Comparison of ENCODE assay signal across 13 mouse cellular contexts in the genomic region with DNA sequence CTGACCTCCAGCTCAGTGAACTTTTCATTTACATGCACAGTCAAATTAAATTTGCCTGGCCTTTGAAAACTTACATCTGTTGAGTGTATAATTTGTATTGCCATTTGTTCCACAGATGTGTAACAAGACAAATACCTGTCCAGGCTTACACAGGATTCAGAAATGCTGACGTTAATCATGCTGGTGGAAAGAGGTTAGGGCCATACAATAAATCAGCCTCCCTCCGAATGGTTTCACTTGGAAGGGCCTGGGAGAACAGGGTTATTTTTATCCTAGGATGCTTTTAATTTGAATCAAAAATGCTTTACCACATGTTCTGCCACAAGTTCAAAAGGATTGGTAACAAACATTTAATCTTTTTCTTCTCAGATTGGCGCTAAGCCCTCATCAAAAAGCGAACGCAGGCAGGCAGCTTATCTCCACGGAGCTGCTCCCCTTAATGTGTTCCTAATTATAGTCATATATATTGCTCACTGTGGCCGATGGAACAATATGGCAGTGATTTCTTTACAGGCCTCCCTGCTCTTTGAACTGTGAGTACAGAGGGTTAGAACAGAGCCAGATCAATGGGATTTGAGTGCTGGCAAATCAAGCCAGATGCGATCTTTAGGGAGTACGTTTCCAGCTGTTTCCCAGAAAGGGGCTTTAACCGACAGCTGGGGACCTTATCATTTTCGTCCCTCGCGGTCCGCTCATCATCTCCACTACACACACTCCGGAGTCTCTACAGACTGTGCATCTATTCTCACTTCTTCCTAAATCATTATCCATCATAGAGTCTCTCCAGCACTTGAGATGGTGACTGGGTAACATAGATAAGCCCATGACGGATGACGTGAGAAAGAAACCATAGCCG.
DNase-seq lines count a peak whose midpoint lies in the region; ATAC-seq and TF ChIP-seq lines count a peak whose summit lies in the region.
"Had no signal": no experiment of that assay in that cellular context is flagged by ENCODE, and none has a peak within 500 bp of the region (broad histone marks: within the 10 kb centered on the region; RNA-seq: fewer than 3 reads in every experiment).

No protein-coding gene starts in this region.

- 0 out of 2 replicates have a peak overlapping the region, but pooled peaks have one; percentile 36 for H3K9ac ChIP-seq in heart, embryonic 14.5 days (ENCODE audit: low read length)
- no peak overlapping the region for H3K9ac ChIP-seq in heart, adult 2 months (ENCODE audit: low read depth, low read length)
- H3K9ac ChIP-seq in embryonic facial prominence, embryonic 12.5 days = no peak overlapping the region
- no peak overlapping the region for H3K9ac ChIP-seq in limb, embryonic 11.5 days (ENCODE audit: low read length)

- H3K36me3 ChIP-seq in heart, embryonic 14.5 days (ENCODE audit: control insufficient read depth, insufficient read depth, low read length) = no peaks in the 10 kb centered on the region
- no peaks in the 10 kb centered on the region for H3K36me3 ChIP-seq in heart, adult 2 months (ENCODE audit: control insufficient read depth, insufficient read depth, low read length)
- no peaks in the 10 kb centered on the region for H3K36me3 ChIP-seq in embryonic facial prominence, embryonic 12.5 days
- H3K36me3 ChIP-seq in limb, embryonic 11.5 days (ENCODE audit: control insufficient read depth, insufficient read depth, low read length) = no peaks in the 10 kb centered on the region

- no peak overlapping the region; a peak in 1 of 4 replicates for H3K27ac ChIP-seq in heart, embryonic 14.5 days (replicated peaks in 1 of 2; ENCODE audit: control insufficient read depth in 1 of 2, insufficient read depth in 1 of 2, low read depth in 2 of 2, low read length in 2 of 2)
- no peak overlapping the region for H3K27ac ChIP-seq in heart, adult 2 months
- H3K27ac ChIP-seq in embryonic facial prominence, embryonic 12.5 days = no peak overlapping the region
- no peak overlapping the region for H3K27ac ChIP-seq in limb, embryonic 11.5 days (replicated peaks; ENCODE audit: low read depth, low read length)
- H3K27ac ChIP-seq: macrophage had no signal

- H3K4me2 ChIP-seq in heart, embryonic 14.5 days (ENCODE audit: low read length) = peak overlapping the region; percentile 49
- peak overlapping the region; percentile 15; the same call in 1 of the 2 replicates for H3K4me2 ChIP-seq in embryonic facial prominence, embryonic 12.5 days (replicated peaks)
- H3K4me2 ChIP-seq in limb, embryonic 11.5 days (ENCODE audit: low read depth, severe bottlenecking) = no peak overlapping the region

- no peak for TF ChIP-seq POLR2A in heart, adult 2 months (IDR thresholded peaks at IDR 0.05; ENCODE audit: insufficient read depth, low read depth, low read length)
- TF ChIP-seq POLR2A in brain, embryonic 14.5 days (IDR thresholded peaks at IDR 0.05; ENCODE audit: borderline replicate concordance, extremely low read depth, insufficient read depth, insufficient read length, poor library complexity, severe bottlenecking) = no peak

- no peak for DNase-seq in heart, adult 2 months
- peak; percentile 74 for DNase-seq in brain, embryonic 14.5 days (ENCODE audit: low read depth)
- DNase-seq in limb, embryonic 11.5 days (ENCODE audit: low spot score) = peak; percentile 69
- DNase-seq in testis, postnatal 10 days (ENCODE audit: low spot score) = no peak
- DNase-seq in spleen, adult 12 weeks (ENCODE audit: low spot score) = no peak
- no peak for DNase-seq in cerebellum, adult 11-12 months
- DNase-seq: cerebellum, postnatal 14 days; gastrocnemius, postnatal 36 days; kidney, postnatal 36 days; thymus, postnatal 14 days had no signal

- no peak for ATAC-seq in heart, embryonic 14.5 days (ENCODE audit: insufficient number of reproducible peaks, insufficient read depth, low FRiP score, low read depth)
- peak; percentile 83; the same call in 1 of the 2 replicates for ATAC-seq in embryonic facial prominence, embryonic 12.5 days (ENCODE audit: insufficient number of reproducible peaks, insufficient read depth, low FRiP score, low TSS enrichment)
- ATAC-seq in limb, embryonic 11.5 days (ENCODE audit: insufficient number of reproducible peaks, low FRiP score, low TSS enrichment, low read depth) = peak; percentile 89

- intact Hi-C loops in heart, adult 2 months (cut with DNase I) = no loop called here

- H3K27me3 ChIP-seq in heart, embryonic 14.5 days (ENCODE audit: control insufficient read depth, insufficient read depth, low read length) = no peaks in the 10 kb centered on the region
- H3K27me3 ChIP-seq in heart, adult 2 months (ENCODE audit: control insufficient read depth, insufficient read depth, low read length) = no peaks in the 10 kb centered on the region
- no peaks in the 10 kb centered on the region for H3K27me3 ChIP-seq in embryonic facial prominence, embryonic 12.5 days
- H3K27me3 ChIP-seq in limb, embryonic 11.5 days (ENCODE audit: control insufficient read depth, insufficient read depth, low read length) = no peaks in the 10 kb centered on the region

- no peak for TF ChIP-seq CTCF in heart, adult 2 months (IDR thresholded peaks at IDR 0.05)
- no peak for TF ChIP-seq CTCF in brain, embryonic 14.5 days (IDR thresholded peaks at IDR 0.05; ENCODE audit: borderline replicate concordance, extremely low read depth, insufficient read depth, insufficient read length)

- no peaks in the 10 kb centered on the region for H3K79me2 ChIP-seq in heart, adult 2 months (replicated peaks; ENCODE audit: control insufficient read depth, insufficient read depth, low read length)

- 0 out of 4 replicates have a peak overlapping the region, but pooled peaks of 1 of the 2 experiments have one; percentile 6 for H3K4me3 ChIP-seq in heart, embryonic 14.5 days (ENCODE audit: control insufficient read depth in 1 of 2, insufficient read depth in 1 of 2, low read depth in 1 of 2, low read length in 2 of 2)
- no peak overlapping the region for H3K4me3 ChIP-seq in heart, adult 2 months
- H3K4me3 ChIP-seq in embryonic facial prominence, embryonic 12.5 days = no peak overlapping the region
- no peak overlapping the region for H3K4me3 ChIP-seq in limb, embryonic 11.5 days (ENCODE audit: low read depth, low read length)

- no peak for TF ChIP-seq EP300 in heart, adult 2 months (IDR thresholded peaks at IDR 0.05; ENCODE audit: insufficient read depth, low read depth, low read length)

- WGBS in heart, embryonic 14.5 days = 21% methylated on average over 18 of the region's 18 CpGs
- 50% methylated on average over 18 of the region's 18 CpGs for WGBS in heart, adult 2 months
- 32% methylated on average over 18 of the region's 18 CpGs for WGBS in embryonic facial prominence, embryonic 12.5 days
- 13% methylated on average over 18 of the region's 18 CpGs for WGBS in limb, embryonic 11.5 days

- peaks cover 6 to 12% of the 10 kb centered on the region in 2 experiments for H3K4me1 ChIP-seq in heart, embryonic 14.5 days (ENCODE audit: control insufficient read depth in 2 of 2, insufficient read depth in 2 of 2, low read length in 2 of 2)
- no peaks in the 10 kb centered on the region for H3K4me1 ChIP-seq in heart, adult 2 months (ENCODE audit: control insufficient read depth, insufficient read depth, low read length)
- H3K4me1 ChIP-seq in embryonic facial prominence, embryonic 12.5 days = peaks cover 22% of the 10 kb centered on the region; the same call in 1 of the 2 replicates
- H3K4me1 ChIP-seq in limb, embryonic 11.5 days (ENCODE audit: control insufficient read depth, insufficient read depth, low read length) = peaks cover 26% of the 10 kb centered on the region

- no peaks in the 10 kb centered on the region for H3K9me3 ChIP-seq in heart, embryonic 14.5 days (ENCODE audit: control insufficient read depth, low read length)
- no peaks in the 10 kb centered on the region for H3K9me3 ChIP-seq in embryonic facial prominence, embryonic 12.5 days
- no peaks in the 10 kb centered on the region for H3K9me3 ChIP-seq in limb, embryonic 11.5 days (ENCODE audit: control insufficient read depth, low read length)

Comparison
In these comparisons a context has a peak if more than half of its experiments do, and no peak if none do; other contexts are left out.
1. DNase-seq: peak in brain, embryonic 14.5 days (single experiment) and limb, embryonic 11.5 days (single experiment); none in heart, adult 2 months (0 of 2), testis, postnatal 10 days (single experiment), spleen, adult 12 weeks (single experiment) and cerebellum, adult 11-12 months (single experiment).